8 mouse cellular contexts compared by ENCODE assay signal in the genomic region with DNA sequence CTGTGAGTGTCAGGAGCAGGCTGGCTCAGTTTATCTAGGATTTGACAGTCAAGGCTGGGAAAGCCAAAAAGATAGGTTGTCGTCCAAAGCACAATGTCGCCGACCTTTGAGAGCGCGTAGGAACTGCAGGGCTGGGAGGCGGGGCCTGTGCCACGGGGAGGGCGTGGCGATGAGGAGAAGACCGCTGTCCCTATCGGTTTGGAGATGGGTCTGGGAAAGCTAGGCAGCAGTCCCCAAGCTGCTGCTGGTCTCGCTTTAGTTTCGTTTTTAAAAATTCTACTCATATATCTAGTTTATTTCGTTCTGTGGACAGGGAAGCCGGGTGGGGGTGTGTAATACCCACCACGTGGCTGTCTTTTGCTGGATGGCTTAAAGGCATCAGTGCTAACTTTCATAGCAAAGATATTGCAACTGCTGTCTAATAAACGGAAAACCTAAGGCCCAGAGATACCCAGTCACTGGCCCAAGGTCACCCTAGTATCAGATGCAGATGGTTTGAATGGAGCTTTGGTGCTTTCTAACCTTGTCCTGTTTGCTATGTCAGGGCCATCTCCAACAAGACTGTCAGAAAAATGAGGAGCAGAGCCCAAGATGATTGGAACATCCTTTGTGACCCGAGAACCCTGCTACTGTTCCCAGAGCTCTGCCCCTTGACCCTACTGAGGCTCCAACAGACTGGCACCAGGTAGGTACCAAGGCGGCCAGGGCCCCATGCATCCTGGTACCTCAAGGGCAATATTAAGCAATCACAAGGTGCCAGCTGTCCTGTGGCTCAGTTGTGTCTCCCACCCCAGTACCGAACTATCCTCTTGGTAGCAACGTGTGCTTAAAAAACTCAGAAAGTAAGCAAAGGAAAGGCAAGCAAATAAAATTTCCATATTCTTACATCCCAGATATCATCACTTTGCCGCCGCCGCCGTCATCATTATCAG. TPM values are rescaled to one million over a fixed set of nuclear protein-coding genes. Genes with fewer than 3 reads are reported as not detected.
DNase-seq lines count a peak whose midpoint lies in the region; ATAC-seq lines count a peak whose summit lies in the region.

No protein-coding gene starts in this region.

- no peaks in the 10 kb centered on the region for H3K9me3 ChIP-seq in intestine, embryonic 14.5 days (ENCODE audit: control insufficient read depth, low read length)
- no peaks in the 10 kb centered on the region for H3K9me3 ChIP-seq in midbrain, embryonic 10.5 days (replicated peaks)

- WGBS in intestine, embryonic 14.5 days, result 21% methylated on average over 25 of the region's 25 CpGs
- 24% methylated on average over 25 of the region's 25 CpGs for WGBS in midbrain, embryonic 10.5 days

- no peaks in the 10 kb centered on the region for H3K36me3 ChIP-seq in intestine, embryonic 14.5 days (ENCODE audit: control insufficient read depth, insufficient read depth, low read length)
- H3K36me3 ChIP-seq in midbrain, embryonic 10.5 days, result no peaks in the 10 kb centered on the region

- peak overlapping the region; percentile 39 for H3K9ac ChIP-seq in intestine, embryonic 14.5 days (ENCODE audit: low read length)

- 0 out of 2 replicates have a peak, but pooled peaks have one; percentile 42 for ATAC-seq in intestine, embryonic 14.5 days (replicated peaks; ENCODE audit: low FRiP score, low TSS enrichment, low read depth)

- intact Hi-C loops in gastrocnemius, postnatal 36 days (cut with DNase I), result loop anchor here (5.0 kb wide), 3 partner anchors 208 to 423 kb away; no protein-coding TSS in a partner anchor
- intact Hi-C loops in left cerebral cortex, postnatal 4 days (cut with DNase I), result loop anchor here (5.0 to 10.0 kb wide), 2 partner anchors 93 to 210 kb away; no protein-coding TSS in a partner anchor

- no peak overlapping the region; the same call in 1 of the 2 replicates for H3K27ac ChIP-seq in intestine, embryonic 14.5 days (ENCODE audit: low read depth)
- H3K27ac ChIP-seq in midbrain, embryonic 10.5 days (replicated peaks), result no peak overlapping the region

- no peaks in the 10 kb centered on the region for H3K27me3 ChIP-seq in intestine, embryonic 14.5 days (replicated peaks; ENCODE audit: control insufficient read depth, insufficient read depth, low read length)
- peaks cover 38% of the 10 kb centered on the region for H3K27me3 ChIP-seq in midbrain, embryonic 10.5 days (ENCODE audit: low read depth, poor library complexity, severe bottlenecking)

- H3K4me2 ChIP-seq in intestine, embryonic 14.5 days (ENCODE audit: low read length), result peak overlapping the region; percentile 49

- 0 out of 2 replicates have a peak, but pooled peaks cover 6% of the 10 kb centered on the region for H3K4me1 ChIP-seq in intestine, embryonic 14.5 days (replicated peaks; ENCODE audit: control insufficient read depth, insufficient read depth, low read length)
- H3K4me1 ChIP-seq in midbrain, embryonic 10.5 days, result peaks cover 22% of the 10 kb centered on the region

- peak; percentile 90 to 95 for DNase-seq in adrenal gland, adult (ENCODE audit: inconsistent age in 2 of 2, low spot score in 1 of 2)
- DNase-seq in embryo, embryonic 10 days (ENCODE audit: low spot score), result peak; percentile 94
- DNase-seq in gastrocnemius, postnatal 36 days, result peak; percentile 62 to 83
- DNase-seq in intestine, embryonic 14.5 days (ENCODE audit: low spot score), result peak; percentile 85
- DNase-seq in left cerebral cortex, postnatal 4 days, result peak; percentile 81
- DNase-seq in midbrain, embryonic 10.5 days (ENCODE audit: low spot score), result peak; percentile 75
- DNase-seq in right cerebral cortex, postnatal 36 days (ENCODE audit: low spot score in 2 of 2), result peak; percentile 27 to 37
- DNase-seq in urinary bladder, postnatal 4 days (ENCODE audit: low spot score in 2 of 2), result peak; percentile 72 to 84

- peak overlapping the region; percentile 37 for H3K4me3 ChIP-seq in intestine, embryonic 14.5 days (ENCODE audit: low read depth, low read length)
- H3K4me3 ChIP-seq in midbrain, embryonic 10.5 days, result peak overlapping the region; percentile 46

RNA-seq across cellular contexts. Expression of a gene that starts 31.6 kb away (rescaled TPM):
- under 1 TPM; 0.49 to 0.64 TPM for total RNA-seq in gastrocnemius, postnatal 36 days (2021)
- polyA plus RNA-seq in intestine, embryonic 14.5 days (2014; fragmentation: Nextera tagmentation; extraction: Ambion mirVana), result 5.2 and 8.1 TPM in 2 replicates
- total RNA-seq in left cerebral cortex, postnatal 4 days (2021), result 1 to 10 TPM; 4.8 to 6.0 TPM
- 10.6 and 12.1 TPM in 2 replicates for polyA plus RNA-seq in midbrain, embryonic 10.5 days (2016; fragmentation: Nextera tagmentation; extraction: Ambion mirVana)

RNA-seq across cellular contexts. Expression of a gene that starts 40.5 kb away (rescaled TPM):
- total RNA-seq in gastrocnemius, postnatal 36 days (2021), result not detected
- 0.11 TPM in 1 of 2 replicates, not detected in the other for polyA plus RNA-seq in intestine, embryonic 14.5 days (2014; fragmentation: Nextera tagmentation; extraction: Ambion mirVana)
- total RNA-seq in left cerebral cortex, postnatal 4 days (2021), result not detected
- not detected in 2 replicates for polyA plus RNA-seq in midbrain, embryonic 10.5 days (2016; fragmentation: Nextera tagmentation; extraction: Ambion mirVana)

RNA-seq across cellular contexts. Expression of a gene that starts 47.6 kb away (rescaled TPM):
- total RNA-seq in gastrocnemius, postnatal 36 days (2021), result 1 to 10 TPM; 5.8 to 6.3 TPM
- polyA plus RNA-seq in intestine, embryonic 14.5 days (2014; fragmentation: Nextera tagmentation; extraction: Ambion mirVana), result 6.0 and 6.4 TPM in 2 replicates
- 10 to 100 TPM; 30.5 to 33.6 TPM for total RNA-seq in left cerebral cortex, postnatal 4 days (2021)
- polyA plus RNA-seq in midbrain, embryonic 10.5 days (2016; fragmentation: Nextera tagmentation; extraction: Ambion mirVana), result 3.1 and 4.7 TPM in 2 replicates

RNA-seq across cellular contexts. Expression of a gene that starts 54.1 kb away (rescaled TPM):
- total RNA-seq in gastrocnemius, postnatal 36 days (2021), result 10 to 100 TPM; 82.8 to 91.1 TPM
- polyA plus RNA-seq in intestine, embryonic 14.5 days (2014; fragmentation: Nextera tagmentation; extraction: Ambion mirVana), result 195 and 197 TPM in 2 replicates
- 10 to 100 TPM; 78.8 TPM for total RNA-seq in left cerebral cortex, postnatal 4 days (2021)
- 175 and 179 TPM in 2 replicates for polyA plus RNA-seq in midbrain, embryonic 10.5 days (2016; fragmentation: Nextera tagmentation; extraction: Ambion mirVana)

RNA-seq across cellular contexts. Expression of a gene that starts 55.8 kb away (rescaled TPM):
- total RNA-seq in gastrocnemius, postnatal 36 days (2021), result 1 to 10 TPM; 3.4 to 3.5 TPM
- polyA plus RNA-seq in intestine, embryonic 14.5 days (2014; fragmentation: Nextera tagmentation; extraction: Ambion mirVana), result 2.2 and 2.4 TPM in 2 replicates
- total RNA-seq in left cerebral cortex, postnatal 4 days (2021), result 100 to 1,000 TPM; 350 to 366 TPM
- 1.5 TPM in 2 replicates for polyA plus RNA-seq in midbrain, embryonic 10.5 days (2016; fragmentation: Nextera tagmentation; extraction: Ambion mirVana)

Comparison
In these comparisons a context has a peak if more than half of its experiments do, and no peak if none do; other contexts are left out.
1. DNase-seq: peak in every context shown above with its lines; median percentile 94 in embryo, embryonic 10 days; 92 in adrenal gland, adult; 85 in intestine, embryonic 14.5 days; 81 in left cerebral cortex, postnatal 4 days; 78 in urinary bladder, postnatal 4 days; 75 in midbrain, embryonic 10.5 days; 72 in gastrocnemius, postnatal 36 days; 32 in right cerebral cortex, postnatal 36 days.
2. RNA of a gene that starts 47.6 kb away (total RNA-seq): 30.5 to 33.6 TPM in left cerebral cortex, postnatal 4 days; 5.8 to 6.3 TPM in gastrocnemius, postnatal 36 days; every median in the first group is over 4 times any median in the second.